Mouse (Mus musculus): ENCODE measurements at regions not wholly inside any gene's neighbourhood (a gene's known extent, or its start where the extent isn't known, plus 50 kb on each side); places are given as distances from the start of the nearest gene placed in this dataset.

GRCm38 (mm10) chr4:124053340-124054038, 135.7 kb upstream of the 4930535I16Rik start:
- no peak overlapping the region for H3K9ac ChIP-seq (ENCODE audit: insufficient read depth, low read depth)
- no peaks in the 10 kb centered on the region for H3K79me2 ChIP-seq (replicated peaks; ENCODE audit: control insufficient read depth, extremely low read depth, insufficient read depth, poor library complexity, severe bottlenecking)
- H3K4me3 ChIP-seq (replicated peaks in 1 of 3; ENCODE audit: low read depth in 2 of 3, low read length in 2 of 3, poor library complexity in 1 of 3) = no peak overlapping the region
- dilution Hi-C loops (cut with MboI; ENCODE audit: extremely low pct_ligation_motif_present, extremely low pct_unique_long_range_greater_than_20kb, low sequenced_read_pairs) = no loop called here
- H3K27ac ChIP-seq (ENCODE audit: insufficient read depth, low read depth) = no peak overlapping the region
- TF ChIP-seq PAX5 (IDR thresholded peaks at IDR 0.05; ENCODE audit: low read length) (no peak), SMC3 (IDR thresholded peaks at IDR 0.05; ENCODE audit: low read depth, low read length) (no peak)
- peaks cover 70% of the 10 kb centered on the region for H3K27me3 ChIP-seq (replicated peaks)
- H3K4me2 ChIP-seq (ENCODE audit: insufficient read depth, low read depth, poor library complexity, severe bottlenecking) = no peak overlapping the region
- no peaks in the 10 kb centered on the region for H3K9me3 ChIP-seq (replicated peaks; ENCODE audit: low read length)
- no peaks in the 10 kb centered on the region for H3K36me3 ChIP-seq (replicated peaks in 1 of 2; ENCODE audit: control insufficient read depth in 1 of 2, insufficient read depth in 1 of 2, low read length in 1 of 2)
- H3K4me1 ChIP-seq (ENCODE audit: control insufficient read depth in 1 of 2, insufficient read depth in 2 of 2) = no peaks in the 10 kb centered on the region
- in situ Hi-C loops (cut with MboI; ENCODE audit: low pct_ligation_motif_present, low pct_unique_long_range_greater_than_20kb, low sequenced_read_pairs) = no loop called here
- DNase-seq (ENCODE audit: extremely low read depth) = no peak

- no peak for DNase-seq (ENCODE audit: extremely low read depth)
- peaks cover 75% of the 10 kb centered on the region for H3K27me3 ChIP-seq (replicated peaks)
- no peak overlapping the region for H3K27ac ChIP-seq (ENCODE audit: insufficient read depth, low read depth)
Observed at GRCm38 (mm10) chr4:124052387-124052786, 134.6 kb upstream of the 4930535I16Rik start.

GRCm38 (mm10) chr4:124048348-124048831, 130.6 kb upstream of the 4930535I16Rik start:
- H3K27me3 ChIP-seq (replicated peaks) = peaks cover 72% of the 10 kb centered on the region
- no peak overlapping the region for H3K4me2 ChIP-seq (ENCODE audit: insufficient read depth, low read depth, poor library complexity, severe bottlenecking)
- no peaks in the 10 kb centered on the region for H3K36me3 ChIP-seq (replicated peaks in 1 of 2; ENCODE audit: control insufficient read depth in 1 of 2, insufficient read depth in 1 of 2, low read length in 1 of 2)
- dilution Hi-C loops (cut with MboI; ENCODE audit: extremely low pct_ligation_motif_present, extremely low pct_unique_long_range_greater_than_20kb, low sequenced_read_pairs) = no loop called here
- no peak overlapping the region for H3K4me3 ChIP-seq (replicated peaks in 1 of 3; ENCODE audit: low read depth in 2 of 3, low read length in 2 of 3, poor library complexity in 1 of 3)
- DNase-seq (ENCODE audit: extremely low read depth) = no peak
- no peak overlapping the region for H3K27ac ChIP-seq (ENCODE audit: insufficient read depth, low read depth)
- no peak for TF ChIP-seq E2F4 (IDR thresholded peaks at IDR 0.05; ENCODE audit: insufficient replicate concordance, low read depth, low read length)
- in situ Hi-C loops (cut with MboI; ENCODE audit: low pct_ligation_motif_present, low pct_unique_long_range_greater_than_20kb, low sequenced_read_pairs) = no loop called here
- no peak overlapping the region for H3K9ac ChIP-seq (ENCODE audit: insufficient read depth, low read depth)
- H3K4me1 ChIP-seq (ENCODE audit: control insufficient read depth in 1 of 2, insufficient read depth in 2 of 2) = no peaks in the 10 kb centered on the region
- H3K9me3 ChIP-seq (replicated peaks; ENCODE audit: low read length) = peaks cover under 1% of the 10 kb centered on the region
- H3K79me2 ChIP-seq (replicated peaks; ENCODE audit: control insufficient read depth, extremely low read depth, insufficient read depth, poor library complexity, severe bottlenecking) = no peaks in the 10 kb centered on the region

More at GRCm38 (mm10) chr4:124052387-124052786, 134.6 kb upstream of the 4930535I16Rik start:
- dilution Hi-C loops (cut with MboI; ENCODE audit: extremely low pct_ligation_motif_present, extremely low pct_unique_long_range_greater_than_20kb, low sequenced_read_pairs) (no loop called here), in situ Hi-C loops (cut with MboI; ENCODE audit: low pct_ligation_motif_present, low pct_unique_long_range_greater_than_20kb, low sequenced_read_pairs) (no loop called here)
- H3K9ac ChIP-seq (ENCODE audit: insufficient read depth, low read depth) = no peak overlapping the region
- H3K9me3 ChIP-seq (replicated peaks; ENCODE audit: low read length) = no peaks in the 10 kb centered on the region
- no peaks in the 10 kb centered on the region for H3K36me3 ChIP-seq (replicated peaks in 1 of 2; ENCODE audit: control insufficient read depth in 1 of 2, insufficient read depth in 1 of 2, low read length in 1 of 2)
- TF ChIP-seq E2F4 (IDR thresholded peaks at IDR 0.05; ENCODE audit: insufficient replicate concordance, low read depth, low read length) (no peak), POLR2A (IDR thresholded peaks at IDR 0.05; ENCODE audit: low read depth, low read length) (no peak)
- H3K4me2 ChIP-seq (ENCODE audit: insufficient read depth, low read depth, poor library complexity, severe bottlenecking) = no peak overlapping the region
- no peak overlapping the region for H3K4me3 ChIP-seq (replicated peaks in 1 of 3; ENCODE audit: low read depth in 2 of 3, low read length in 2 of 3, poor library complexity in 1 of 3)
- no peaks in the 10 kb centered on the region for H3K4me1 ChIP-seq (ENCODE audit: control insufficient read depth in 1 of 2, insufficient read depth in 2 of 2)
- no peaks in the 10 kb centered on the region for H3K79me2 ChIP-seq (replicated peaks; ENCODE audit: control insufficient read depth, extremely low read depth, insufficient read depth, poor library complexity, severe bottlenecking)

GRCm38 (mm10) chr4:124047898-124048297, 130.1 kb upstream of the 4930535I16Rik start:
- no peaks in the 10 kb centered on the region for H3K4me1 ChIP-seq (ENCODE audit: control insufficient read depth in 1 of 2, insufficient read depth in 2 of 2)
- H3K27ac ChIP-seq (ENCODE audit: insufficient read depth, low read depth) = no peak overlapping the region
- peaks cover 72% of the 10 kb centered on the region for H3K27me3 ChIP-seq (replicated peaks)
- DNase-seq (ENCODE audit: extremely low read depth) = no peak
- H3K4me3 ChIP-seq (replicated peaks in 1 of 3; ENCODE audit: low read depth in 2 of 3, low read length in 2 of 3, poor library complexity in 1 of 3) = no peak overlapping the region
- in situ Hi-C loops (cut with MboI; ENCODE audit: low pct_ligation_motif_present, low pct_unique_long_range_greater_than_20kb, low sequenced_read_pairs) = no loop called here
- H3K36me3 ChIP-seq (replicated peaks in 1 of 2; ENCODE audit: control insufficient read depth in 1 of 2, insufficient read depth in 1 of 2, low read length in 1 of 2) = no peaks in the 10 kb centered on the region
- peaks cover 5% of the 10 kb centered on the region for H3K9me3 ChIP-seq (replicated peaks; ENCODE audit: low read length)
- TF ChIP-seq SMC3 (IDR thresholded peaks at IDR 0.05; ENCODE audit: low read depth, low read length) (no peak), SIN3A (IDR thresholded peaks at IDR 0.05; ENCODE audit: low read length) (no peak), MAZ (IDR thresholded peaks at IDR 0.05; ENCODE audit: low read depth, low read length) (no peak), USF1 (IDR thresholded peaks at IDR 0.05; ENCODE audit: low read depth, low read length) (no peak), KAT2A (IDR thresholded peaks at IDR 0.05; ENCODE audit: insufficient replicate concordance, low read length) (no peak), EP300 (IDR thresholded peaks at IDR 0.05; ENCODE audit: low read length) (no peak), ETS1 (conservative IDR thresholded peaks at IDR 0.05; ENCODE audit: low read depth, low read length) (no peak), MAX (IDR thresholded peaks at IDR 0.05; ENCODE audit: low read length) (no peak), MYC (IDR thresholded peaks at IDR 0.05; ENCODE audit: low read depth, low read length) (no peak), IRF4 (IDR thresholded peaks at IDR 0.05; ENCODE audit: low read depth, low read length) (no peak), ZMIZ1 (IDR thresholded peaks at IDR 0.05; ENCODE audit: low read depth, low read length) (no peak), JUND (conservative IDR thresholded peaks at IDR 0.05; ENCODE audit: low read depth, low read length) (no peak), CTCF (conservative IDR thresholded peaks at IDR 0.05 in 1 of 2, IDR thresholded peaks at IDR 0.05 in 1 of 2; ENCODE audit: low read depth in 2 of 2, low read length in 2 of 2) (no peak), JUN (IDR thresholded peaks at IDR 0.05; ENCODE audit: insufficient read depth, low read depth, low read length) (no peak)
- no peak overlapping the region for H3K4me2 ChIP-seq (ENCODE audit: insufficient read depth, low read depth, poor library complexity, severe bottlenecking)
- dilution Hi-C loops (cut with MboI; ENCODE audit: extremely low pct_ligation_motif_present, extremely low pct_unique_long_range_greater_than_20kb, low sequenced_read_pairs) = no loop called here
- no peak overlapping the region for H3K9ac ChIP-seq (ENCODE audit: insufficient read depth, low read depth)
- no peaks in the 10 kb centered on the region for H3K79me2 ChIP-seq (replicated peaks; ENCODE audit: control insufficient read depth, extremely low read depth, insufficient read depth, poor library complexity, severe bottlenecking)

All from CH12.LX (cell line).